Mouse (Mus musculus): ENCODE measurements around the gene Clec2l. TPM values are rescaled to one million over a fixed set of nuclear protein-coding genes. Genes with fewer than 3 reads are reported as not detected.
"Not testable (repeated sequence)": the region's sequence is repeated elsewhere in the genome, so short reads cannot be mapped to it uniquely, and the experiment has no call there.

Gene Clec2l
- total RNA-seq, 1 experiment: 1.4 TPM

- no peak overlapping the region for H3K27ac ChIP-seq (ENCODE audit: insufficient read depth, low read depth, low read length, poor library complexity, severe bottlenecking)
- peak; percentile 72 for DNase-seq (ENCODE audit: low read depth, low spot score)
- no peak for TF ChIP-seq ZNF384 (IDR thresholded peaks at IDR 0.05; ENCODE audit: low read depth, low read length)
- peak; percentile 57; the same call in 1 of the 2 replicates for TF ChIP-seq ZC3H11A (IDR thresholded peaks at IDR 0.05; ENCODE audit: borderline replicate concordance, low read depth, low read length)
- in situ Hi-C loops (cut with MboI; ENCODE audit: low sequenced_read_pairs in 2 of 2, unreplicated experiment in 2 of 2): no loop called here
- no peaks in the 10 kb centered on the region for H3K9me3 ChIP-seq (ENCODE audit: control insufficient read depth, insufficient read depth, low read depth, low read length)
- H3K9ac ChIP-seq (ENCODE audit: insufficient read depth, low read depth, low read length, poor library complexity, severe bottlenecking): no peak overlapping the region
- 0 out of 4 replicates have a peak overlapping the region, but pooled peaks of 1 of the 2 experiments have one; percentile 29 for H3K4me3 ChIP-seq (ENCODE audit: insufficient read depth in 1 of 2, low read depth in 1 of 2, low read length in 2 of 2, poor library complexity in 1 of 2, severe bottlenecking in 1 of 2)
- H3K4me1 ChIP-seq (ENCODE audit: control insufficient read depth in 2 of 2, insufficient read depth in 2 of 2, low read length in 2 of 2, poor library complexity in 1 of 2): no peaks in the 10 kb centered on the region
- no peaks in the 10 kb centered on the region for H3K36me3 ChIP-seq (ENCODE audit: control insufficient read depth, insufficient read depth, low read length, poor library complexity, severe bottlenecking)
Measured at GRCm38 (mm10) chr6:38650263-38650937, 12.5 kb upstream of the Clec2l start.

DNA sequence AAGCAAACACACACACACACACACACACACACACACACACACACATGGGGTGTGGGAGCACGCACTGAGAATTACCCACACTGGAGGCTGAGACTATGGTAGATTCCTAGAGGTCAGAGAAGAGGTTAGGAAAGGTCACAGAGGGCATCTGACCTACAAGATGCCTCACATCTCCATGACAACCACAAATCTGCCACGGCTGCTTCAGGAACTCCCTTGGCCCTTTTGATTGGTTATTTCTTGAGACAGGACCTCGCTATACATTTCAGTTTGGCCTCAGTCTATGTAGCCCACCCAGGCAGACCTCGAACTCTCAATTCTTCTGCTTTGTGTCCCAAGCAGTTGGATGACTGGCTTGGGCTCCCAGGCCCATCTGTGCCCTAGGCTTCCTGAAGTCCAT is 1.2 kb upstream of the Clec2l start:
- Histone ChIP-seq H3K9me3 (ENCODE audit: control insufficient read depth, insufficient read depth, low read depth, low read length) (no peaks in the 10 kb centered on the region), H3K36me3 (ENCODE audit: control insufficient read depth, insufficient read depth, low read length, poor library complexity, severe bottlenecking) (no peaks in the 10 kb centered on the region), H3K4me1 (ENCODE audit: control insufficient read depth in 2 of 2, insufficient read depth in 2 of 2, low read length in 2 of 2, poor library complexity in 1 of 2) (peaks cover 0 to 2% of the 10 kb centered on the region in 2 experiments; a peak in 1 of 4 replicates), H3K4me3 (ENCODE audit: insufficient read depth in 1 of 2, low read depth in 1 of 2, low read length in 2 of 2, poor library complexity in 1 of 2, severe bottlenecking in 1 of 2) (no peak overlapping the region), H3K9ac (ENCODE audit: insufficient read depth, low read depth, low read length, poor library complexity, severe bottlenecking) (no peak overlapping the region), H3K27ac (ENCODE audit: insufficient read depth, low read depth, low read length, poor library complexity, severe bottlenecking) (no peak overlapping the region)
- no peak for DNase-seq (ENCODE audit: low read depth, low spot score)
- TF ChIP-seq HCFC1 (IDR thresholded peaks at IDR 0.05; ENCODE audit: borderline replicate concordance, insufficient read depth, low read length) (no peak), CHD2 (IDR thresholded peaks at IDR 0.05; ENCODE audit: low read depth, low read length) (no peak), ZC3H11A (IDR thresholded peaks at IDR 0.05; ENCODE audit: borderline replicate concordance, low read depth, low read length) (no peak), ZNF384 (IDR thresholded peaks at IDR 0.05; ENCODE audit: low read depth, low read length) (no peak), MAFK (IDR thresholded peaks at IDR 0.05; ENCODE audit: insufficient read depth, low read depth, low read length) (no peak)
- in situ Hi-C loops (cut with MboI; ENCODE audit: low sequenced_read_pairs in 2 of 2, unreplicated experiment in 2 of 2): no loop called here

- H3K9ac ChIP-seq (ENCODE audit: insufficient read depth, low read depth, low read length, poor library complexity, severe bottlenecking): no peak overlapping the region
- H3K9me3 ChIP-seq (ENCODE audit: control insufficient read depth, insufficient read depth, low read depth, low read length): no peaks in the 10 kb centered on the region
- DNase-seq (ENCODE audit: low read depth, low spot score): no peak
- H3K36me3 ChIP-seq (ENCODE audit: control insufficient read depth, insufficient read depth, low read length, poor library complexity, severe bottlenecking): no peaks in the 10 kb centered on the region
- TF ChIP-seq ZC3H11A (IDR thresholded peaks at IDR 0.05; ENCODE audit: borderline replicate concordance, low read depth, low read length): no peak
- no peak for TF ChIP-seq CHD2 (IDR thresholded peaks at IDR 0.05; ENCODE audit: low read depth, low read length)
- no peak for TF ChIP-seq MAFK (IDR thresholded peaks at IDR 0.05; ENCODE audit: insufficient read depth, low read depth, low read length)
- no peak for TF ChIP-seq HCFC1 (IDR thresholded peaks at IDR 0.05; ENCODE audit: borderline replicate concordance, insufficient read depth, low read length)
- no peak for TF ChIP-seq ZNF384 (IDR thresholded peaks at IDR 0.05; ENCODE audit: low read depth, low read length)
- H3K4me3 ChIP-seq (ENCODE audit: insufficient read depth in 1 of 2, low read depth in 1 of 2, low read length in 2 of 2, poor library complexity in 1 of 2, severe bottlenecking in 1 of 2): no peak overlapping the region
- no peaks in the 10 kb centered on the region for H3K4me1 ChIP-seq (ENCODE audit: control insufficient read depth in 2 of 2, insufficient read depth in 2 of 2, low read length in 2 of 2, poor library complexity in 1 of 2)
- H3K27ac ChIP-seq (ENCODE audit: insufficient read depth, low read depth, low read length, poor library complexity, severe bottlenecking): no peak overlapping the region
- in situ Hi-C loops (cut with MboI; ENCODE audit: low sequenced_read_pairs in 2 of 2, unreplicated experiment in 2 of 2): no loop called here
Measured at GRCm38 (mm10) chr6:38669580-38669979, 6.7 kb downstream of the Clec2l start.

DNA sequence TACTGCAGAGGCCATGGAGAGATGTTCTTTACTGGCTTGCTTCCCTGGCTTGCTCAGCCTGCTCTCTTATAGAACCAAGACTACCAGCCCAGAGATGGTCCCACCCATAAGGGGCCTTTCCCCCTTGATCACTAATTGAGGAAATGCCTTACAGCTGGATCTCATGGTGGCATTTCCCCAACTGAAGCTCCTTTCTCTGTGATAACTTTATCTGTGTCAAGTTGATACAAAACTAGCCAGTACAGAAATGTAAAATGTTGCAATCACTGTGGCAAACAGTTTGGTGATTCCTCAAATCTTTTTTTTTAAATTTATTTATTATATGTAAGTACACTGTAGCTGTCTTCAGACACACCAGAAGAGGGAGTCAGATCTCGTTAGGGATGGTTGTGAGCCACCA is 7.6 kb downstream of the Clec2l start:
- in situ Hi-C loops (cut with MboI; ENCODE audit: low sequenced_read_pairs in 2 of 2, unreplicated experiment in 2 of 2); H3K9me3 ChIP-seq (ENCODE audit: control insufficient read depth, insufficient read depth, low read depth, low read length): not testable (repeated sequence)

GRCm38 (mm10) chr6:38671270-38671669 is 8.4 kb downstream of the Clec2l start:
- H3K27ac ChIP-seq (ENCODE audit: insufficient read depth, low read depth, low read length, poor library complexity, severe bottlenecking): no peak overlapping the region
- TF ChIP-seq HCFC1 (IDR thresholded peaks at IDR 0.05; ENCODE audit: borderline replicate concordance, insufficient read depth, low read length) (no peak), ZC3H11A (IDR thresholded peaks at IDR 0.05; ENCODE audit: borderline replicate concordance, low read depth, low read length) (no peak), MAFK (IDR thresholded peaks at IDR 0.05; ENCODE audit: insufficient read depth, low read depth, low read length) (no peak), CHD2 (IDR thresholded peaks at IDR 0.05; ENCODE audit: low read depth, low read length) (no peak), ZNF384 (IDR thresholded peaks at IDR 0.05; ENCODE audit: low read depth, low read length) (no peak)
- H3K4me3 ChIP-seq (ENCODE audit: insufficient read depth in 1 of 2, low read depth in 1 of 2, low read length in 2 of 2, poor library complexity in 1 of 2, severe bottlenecking in 1 of 2): no peak overlapping the region
- H3K9me3 ChIP-seq (ENCODE audit: control insufficient read depth, insufficient read depth, low read depth, low read length): no peaks in the 10 kb centered on the region
- H3K36me3 ChIP-seq (ENCODE audit: control insufficient read depth, insufficient read depth, low read length, poor library complexity, severe bottlenecking): no peaks in the 10 kb centered on the region
- in situ Hi-C loops (cut with MboI; ENCODE audit: low sequenced_read_pairs in 2 of 2, unreplicated experiment in 2 of 2): no loop called here
- H3K9ac ChIP-seq (ENCODE audit: insufficient read depth, low read depth, low read length, poor library complexity, severe bottlenecking): no peak overlapping the region
- no peak for DNase-seq (ENCODE audit: low read depth, low spot score)
- H3K4me1 ChIP-seq (ENCODE audit: control insufficient read depth in 2 of 2, insufficient read depth in 2 of 2, low read length in 2 of 2, poor library complexity in 1 of 2): no peaks in the 10 kb centered on the region

More for the DNA sequence above, 7.6 kb downstream of the Clec2l start:
- not testable (repeated sequence) for H3K9ac ChIP-seq (ENCODE audit: insufficient read depth, low read depth, low read length, poor library complexity, severe bottlenecking); DNase-seq (ENCODE audit: low read depth, low spot score); H3K36me3 ChIP-seq (ENCODE audit: control insufficient read depth, insufficient read depth, low read length, poor library complexity, severe bottlenecking); H3K4me1 ChIP-seq (ENCODE audit: control insufficient read depth in 2 of 2, insufficient read depth in 2 of 2, low read length in 2 of 2, poor library complexity in 1 of 2); H3K4me3 ChIP-seq (ENCODE audit: insufficient read depth in 1 of 2, low read depth in 1 of 2, low read length in 2 of 2, poor library complexity in 1 of 2, severe bottlenecking in 1 of 2); H3K27ac ChIP-seq (ENCODE audit: insufficient read depth, low read depth, low read length, poor library complexity, severe bottlenecking)

Measured in ES-E14 (cell line).